Mouse (Mus musculus): ENCODE results near the gene Dgat2.

- no peak for TF ChIP-seq CTCF (IDR thresholded peaks at IDR 0.05; ENCODE audit: low read depth)
- TF ChIP-seq EP300 (IDR thresholded peaks at IDR 0.05; ENCODE audit: low read depth): no peak
Measured at GRCm38 (mm10) chr7:99144616-99145015, 37.9 kb downstream of the Dgat2 start.
